Mouse (Mus musculus) cerebellum, adult 2 months (tissue): Measurements from ENCODE around the gene Cep162. TPM values are rescaled to one million over a fixed set of nuclear protein-coding genes. Genes with fewer than 3 reads are reported as not detected.

Experiments used
- DNase-seq, 2 experiments: peaks; one replicate each; pipeline ENCODE4 v3.0.0; 2021
- H3K27ac ChIP-seq: fragments of 200-500 bp; 2 replicates; pipeline ENCODE4 v1.5.1; 2012; ENCODE audit warnings: low read length, control low read depth, inconsistent platforms; ENCODE audit not compliant: insufficient read depth
- H3K27me3 ChIP-seq: fragments of 200-500 bp; 2 replicates; pipeline ENCODE4 v1.6.1; 2012; ENCODE audit warnings: inconsistent platforms, mild to moderate bottlenecking, low read length, moderate library complexity; ENCODE audit not compliant: control insufficient read depth, insufficient read depth
- H3K4me1 ChIP-seq: fragments of 200-500 bp; 2 replicates; pipeline ENCODE4 v1.6.1; 2011; ENCODE audit warnings: low read length; ENCODE audit not compliant: control insufficient read depth, insufficient read depth
- H3K4me3 ChIP-seq: fragments of 200-500 bp; replicated peaks from 2 replicates; pipeline ENCODE3; 2011; ENCODE audit warnings: mild to moderate bottlenecking, low read depth, low read length, control low read depth; ENCODE audit not compliant: insufficient read depth
- CTCF ChIP-seq: fragments of 200-500 bp; IDR thresholded peaks from 2 replicates; pipeline ENCODE4 v1.5.1; 2011; ENCODE audit warnings: low read depth, mild to moderate bottlenecking, control low read depth, low read length, moderate library complexity, borderline replicate concordance; ENCODE audit not compliant: insufficient read depth
- POLR2A ChIP-seq: fragments of 200-500 bp; IDR thresholded peaks from 2 replicates; pipeline ENCODE4 v1.6.1; 2011; ENCODE audit warnings: low read length, control low read depth, borderline replicate concordance; ENCODE audit not compliant: insufficient read depth
- WGBS: fragments of 180-500 bp; shearing (Covaris S2); methylation state at CpG from one replicate; pipeline ENCODE4 v1.1.7; 2018; 5-methylcytosine and 5-hydroxymethylcytosine counted together
- polyA plus RNA-seq: library from polyadenylated mRNA; depleted of rRNA; stranded (reverse); fragments of >200 nt; gene quantifications from 2 replicates; pipeline ENCODE4 v1.2.3, GENCODE M21; 2012

Cep162 gene
- polyA plus RNA-seq, 1 experiment: 5.2 TPM

GRCm38 (mm10) chr9:87210830-87211339 is 44.5 kb downstream of the Cep162 start:
- Histone ChIP-seq H3K27me3 (no peaks in the 10 kb centered on the region), H3K4me3 (no peak overlapping the region), H3K4me1 (no peaks in the 10 kb centered on the region), H3K27ac (no peak overlapping the region)
- WGBS: 84% methylated on average over 9 of the region's 9 CpGs
- no peak for DNase-seq
- TF ChIP-seq POLR2A: no peak
- no peak for TF ChIP-seq CTCF

GRCm38 (mm10) chr9:87202431-87202830 is 52.9 kb downstream of the Cep162 start:
- H3K4me1 ChIP-seq: peaks cover 2% of the 10 kb centered on the region; the same call in 1 of the 2 replicates
- H3K27ac ChIP-seq: no peak overlapping the region
- H3K27me3 ChIP-seq: no peaks in the 10 kb centered on the region
- TF ChIP-seq CTCF: no peak
- no peak for TF ChIP-seq POLR2A
- no peak overlapping the region for H3K4me3 ChIP-seq
- 72% methylated on average over 6 of the region's 6 CpGs for WGBS
- no peak for DNase-seq

- H3K4me1 ChIP-seq: peaks cover 2% of the 10 kb centered on the region; the same call in 1 of the 2 replicates
- H3K4me3 ChIP-seq: no peak overlapping the region
- no peaks in the 10 kb centered on the region for H3K27me3 ChIP-seq
- H3K27ac ChIP-seq: no peak overlapping the region
- 97% methylated on average over 4 of the region's 4 CpGs for WGBS
- TF ChIP-seq CTCF: no peak
- TF ChIP-seq POLR2A: no peak
- no peak for DNase-seq
Measured at GRCm38 (mm10) chr9:87200919-87201318, 54.4 kb downstream of the Cep162 start.

GRCm38 (mm10) chr9:87200426-87200825 is 54.9 kb downstream of the Cep162 start:
- H3K4me1 ChIP-seq: peaks cover 2% of the 10 kb centered on the region; the same call in 1 of the 2 replicates
- WGBS: 94% methylated on average over 5 of the region's 5 CpGs
- no peak overlapping the region for H3K4me3 ChIP-seq
- no peak for TF ChIP-seq POLR2A
- TF ChIP-seq CTCF: no peak
- no peaks in the 10 kb centered on the region for H3K27me3 ChIP-seq
- no peak for DNase-seq
- no peak overlapping the region for H3K27ac ChIP-seq

- 21% methylated on average over 6 of the region's 6 CpGs for WGBS
- peak; percentile 50 to 69 for DNase-seq
- TF ChIP-seq POLR2A (no peak), CTCF (no peak)
- Histone ChIP-seq H3K4me1 (peaks cover 2% of the 10 kb centered on the region; the same call in 1 of the 2 replicates), H3K4me3 (no peak overlapping the region), H3K27me3 (no peaks in the 10 kb centered on the region), H3K27ac (no peak overlapping the region)
Measured at GRCm38 (mm10) chr9:87198036-87198435, 57.3 kb downstream of the Cep162 start.

GRCm38 (mm10) chr9:87197277-87197676 is 58.1 kb downstream of the Cep162 start:
- no peak for DNase-seq
- Histone ChIP-seq H3K4me1 (peaks cover 2% of the 10 kb centered on the region; the same call in 1 of the 2 replicates), H3K27ac (no peak overlapping the region), H3K27me3 (no peaks in the 10 kb centered on the region), H3K4me3 (no peak overlapping the region)
- 75% methylated on average over 3 of the region's 3 CpGs for WGBS
- TF ChIP-seq CTCF (no peak), POLR2A (no peak)

GRCm38 (mm10) chr9:87193721-87194120 is 61.6 kb downstream of the Cep162 start:
- peaks cover 2% of the 10 kb centered on the region; the same call in 1 of the 2 replicates for H3K4me1 ChIP-seq
- 94% methylated on average over 1 of the region's 1 CpGs for WGBS
- H3K4me3 ChIP-seq: no peak overlapping the region
- H3K27me3 ChIP-seq: no peaks in the 10 kb centered on the region
- DNase-seq: no peak
- TF ChIP-seq CTCF (no peak), POLR2A (no peak)
- H3K27ac ChIP-seq: no peak overlapping the region

- H3K27ac ChIP-seq: no peak overlapping the region
- no peak overlapping the region for H3K4me3 ChIP-seq
- TF ChIP-seq CTCF (no peak), POLR2A (no peak)
- 92% methylated on average over 4 of the region's 4 CpGs for WGBS
- DNase-seq: no peak
- H3K27me3 ChIP-seq: no peaks in the 10 kb centered on the region
- no peaks in the 10 kb centered on the region for H3K4me1 ChIP-seq
Measured at GRCm38 (mm10) chr9:87187336-87187735, 68.0 kb downstream of the Cep162 start.
